In genomic region chr14:60176891-60177613, GRCm38 (mm10) we compare ENCODE assay signal across 8 mouse cellular contexts. TPM values are rescaled to one million over a fixed set of nuclear protein-coding genes. Genes with fewer than 3 reads are reported as not detected.
DNase-seq lines count a peak whose midpoint lies in the region; ATAC-seq and TF ChIP-seq lines count a peak whose summit lies in the region.

No protein-coding gene starts in this region.

- H3K4me1 ChIP-seq in embryonic facial prominence, embryonic 10.5 days = peaks cover 15% of the 10 kb centered on the region
- peaks cover 15 to 29% of the 10 kb centered on the region in 2 experiments for H3K4me1 ChIP-seq in heart, embryonic 14.5 days (ENCODE audit: control insufficient read depth in 2 of 2, insufficient read depth in 2 of 2, low read length in 2 of 2)
- peaks cover 3% of the 10 kb centered on the region for H3K4me1 ChIP-seq in liver, adult 2 months (ENCODE audit: control insufficient read depth, insufficient read depth, low read length)

- peak overlapping the region; percentile 92 for H3K4me2 ChIP-seq in heart, embryonic 14.5 days (ENCODE audit: low read length)

- H3K9ac ChIP-seq in heart, embryonic 14.5 days (ENCODE audit: low read length) = peak overlapping the region; percentile 92
- H3K9ac ChIP-seq in liver, adult 2 months (ENCODE audit: low read depth, low read length) = no peak overlapping the region; the same call in 1 of the 2 replicates

- no peaks in the 10 kb centered on the region for H3K9me3 ChIP-seq in embryonic facial prominence, embryonic 10.5 days
- H3K9me3 ChIP-seq in heart, embryonic 14.5 days (ENCODE audit: control insufficient read depth, low read length) = no peaks in the 10 kb centered on the region

- peak overlapping the region; percentile 85 for H3K4me3 ChIP-seq in embryonic facial prominence, embryonic 10.5 days
- peak overlapping the region; percentile 47 to 86 for H3K4me3 ChIP-seq in heart, embryonic 14.5 days (ENCODE audit: control insufficient read depth in 1 of 2, insufficient read depth in 1 of 2, low read depth in 1 of 2, low read length in 2 of 2)
- H3K4me3 ChIP-seq in liver, adult 2 months (ENCODE audit: insufficient read depth, low read depth, low read length) = peak overlapping the region; percentile 51

- under 1% methylated on average over 84 of the region's 84 CpGs for WGBS in embryonic facial prominence, embryonic 10.5 days
- WGBS in heart, embryonic 14.5 days = under 1% methylated on average over 73 of the region's 84 CpGs
- WGBS in liver, adult 2 months = under 1% methylated on average over 82 of the region's 84 CpGs

- peak overlapping the region; percentile 75 for H3K27ac ChIP-seq in embryonic facial prominence, embryonic 10.5 days (replicated peaks)
- peak overlapping the region; percentile 15 to 84 for H3K27ac ChIP-seq in heart, embryonic 14.5 days (replicated peaks in 1 of 2; ENCODE audit: control insufficient read depth in 1 of 2, insufficient read depth in 1 of 2, low read depth in 2 of 2, low read length in 2 of 2)
- no peak overlapping the region for H3K27ac ChIP-seq in liver, adult 2 months (replicated peaks; ENCODE audit: insufficient read depth, low read depth, low read length)

- peak; percentile 82 for ATAC-seq in heart, embryonic 14.5 days (ENCODE audit: insufficient number of reproducible peaks, insufficient read depth, low FRiP score, low read depth)

- H3K27me3 ChIP-seq in embryonic facial prominence, embryonic 10.5 days (replicated peaks; ENCODE audit: low read depth, poor library complexity, severe bottlenecking) = peaks cover 68% of the 10 kb centered on the region
- H3K27me3 ChIP-seq in heart, embryonic 14.5 days (ENCODE audit: control insufficient read depth, insufficient read depth, low read length) = 0 out of 2 replicates have a peak, but pooled peaks cover 5% of the 10 kb centered on the region
- H3K27me3 ChIP-seq in liver, adult 2 months (ENCODE audit: control insufficient read depth, insufficient read depth, low read length) = 0 out of 2 replicates have a peak, but pooled peaks cover 5% of the 10 kb centered on the region

- peak; percentile 13 to 66 for DNase-seq in spleen, postnatal 4 days (ENCODE audit: low spot score in 2 of 2)
- DNase-seq in spleen, adult 12 weeks (ENCODE audit: low spot score) = no peak
- peak; percentile 67 for DNase-seq in embryonic facial prominence, embryonic 10.5 days (ENCODE audit: low spot score)
- DNase-seq in kidney, postnatal 14 days = peak; percentile 59
- DNase-seq in liver, adult 2 months (ENCODE audit: extremely low read depth, low read depth, low spot score) = peak; percentile 5
- peak; percentile 62 for DNase-seq in neural tube, embryonic 10.5 days (ENCODE audit: extremely low spot score, low spot score)
- peak; percentile 5 for DNase-seq in thymus, postnatal 25 days

- TF ChIP-seq POLR2A in liver, adult 2 months (IDR thresholded peaks at IDR 0.05; ENCODE audit: extremely low read depth, insufficient read depth, low read length) = no peak

- no peak for TF ChIP-seq CTCF in liver, adult 2 months (IDR thresholded peaks at IDR 0.05; ENCODE audit: low read depth, low read length)

- no peaks in the 10 kb centered on the region for H3K36me3 ChIP-seq in embryonic facial prominence, embryonic 10.5 days (replicated peaks)
- peaks cover 6% of the 10 kb centered on the region; the same call in 1 of the 2 replicates for H3K36me3 ChIP-seq in heart, embryonic 14.5 days (ENCODE audit: control insufficient read depth, insufficient read depth, low read length)
- no peaks in the 10 kb centered on the region for H3K36me3 ChIP-seq in liver, adult 2 months (ENCODE audit: control insufficient read depth, insufficient read depth, low read length)

- H3K79me2 ChIP-seq in liver, adult 2 months (ENCODE audit: control insufficient read depth, insufficient read depth, low read length) = no peaks in the 10 kb centered on the region

RNA-seq across cellular contexts. Expression of gene Atp8a2, which starts 19.9 kb away (rescaled TPM):
- polyA plus RNA-seq in embryonic facial prominence, embryonic 10.5 days (2016; fragmentation: Nextera tagmentation; extraction: Ambion mirVana) = 1.8 and 2.8 TPM in 2 replicates
- 9.0 and 10.5 TPM in 2 replicates for polyA plus RNA-seq in heart, embryonic 14.5 days (2014; fragmentation: Nextera tagmentation; extraction: Ambion mirVana)
- 0.18 and 0.67 TPM in 2 replicates for total RNA-seq in liver, adult 2 months (2014; rRNA removed)
- 0.02 TPM in 2 replicates for polyA plus RNA-seq in liver, adult 2 months (2012; rRNA removed)
